Mouse (Mus musculus): ENCODE measurements around the gene Ninj2. TPM values are rescaled to one million over a fixed set of nuclear protein-coding genes. Genes with fewer than 3 reads are reported as not detected.
"Not testable (repeated sequence)": the region's sequence is repeated elsewhere in the genome, so short reads cannot be mapped to it uniquely, and the experiment has no call there.

The Ninj2 gene
- total RNA-seq (2022), result not detected

DNA sequence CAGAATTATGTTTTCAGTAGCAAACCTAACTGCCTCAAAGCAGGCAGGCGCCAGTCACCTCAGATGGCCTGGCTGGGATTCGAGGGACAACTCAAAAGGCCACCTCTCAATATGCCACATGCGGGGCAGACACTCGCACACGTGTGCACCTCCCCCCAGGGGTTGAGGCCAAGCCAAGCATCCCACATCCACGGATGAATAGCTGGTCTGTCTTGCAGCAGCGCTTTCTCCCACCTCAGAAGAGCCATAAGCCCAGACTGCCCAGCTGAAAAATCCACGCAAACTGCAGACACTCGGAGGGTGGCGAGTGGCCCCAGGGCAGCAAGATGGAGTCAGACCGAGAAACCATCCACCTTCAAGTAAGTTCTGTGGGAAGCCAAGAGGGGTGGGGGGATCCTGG lies at the start of gene Ninj2:
Ninj2 (plus strand) TSS at position 251 of the 400 bp plus-strand sequence.
- no peak for DNase-seq

DNA sequence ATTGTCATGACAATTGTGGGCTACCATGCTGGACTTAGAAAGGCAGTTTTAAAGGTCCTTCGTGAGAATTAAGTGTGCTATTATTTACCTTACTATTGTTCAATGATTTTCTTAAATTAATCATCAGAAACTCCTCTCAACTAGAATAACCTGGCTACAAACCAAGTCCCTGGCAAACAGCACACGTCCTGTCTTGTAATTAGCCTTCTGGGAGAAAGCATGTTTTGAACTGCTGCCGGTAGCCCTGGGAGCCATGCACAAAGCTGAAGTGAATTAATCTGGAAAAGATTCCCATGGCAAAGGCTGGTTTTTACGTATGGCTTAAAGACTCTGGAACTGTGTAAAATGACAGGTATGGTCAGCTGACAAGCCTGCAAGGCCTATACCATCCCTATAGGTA lies 47.7 kb upstream of the Ninj2 start:
- no peak for DNase-seq

DNA sequence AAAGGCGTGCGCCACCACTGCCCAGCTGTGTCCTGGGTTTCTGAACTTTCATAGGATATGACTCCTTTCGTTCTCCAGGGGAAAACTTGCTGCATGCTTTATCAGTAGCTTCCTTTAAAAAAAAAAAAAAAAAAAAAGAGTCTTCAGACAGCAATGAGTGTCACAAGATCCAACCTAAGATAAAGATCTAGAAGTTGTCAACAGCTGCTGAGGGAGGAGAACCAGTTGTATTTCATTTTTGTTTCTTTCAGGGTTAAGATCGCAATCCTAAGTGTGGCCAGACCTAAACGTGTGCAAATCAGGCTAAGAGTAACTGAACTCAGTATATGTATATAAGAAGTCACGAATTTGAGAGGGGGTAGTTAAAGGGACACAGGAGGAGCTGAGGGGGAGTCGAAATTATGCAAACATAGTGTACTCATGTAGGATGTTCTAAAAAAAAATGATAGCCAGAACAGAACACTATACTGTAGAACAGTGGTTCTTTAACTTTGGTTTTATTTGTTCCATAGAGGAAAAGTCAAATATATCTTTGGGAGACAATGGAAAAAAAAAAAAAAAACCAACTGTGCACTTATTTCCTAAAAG lies 45.4 kb upstream of the Ninj2 start:
- no peak for DNase-seq

DNA sequence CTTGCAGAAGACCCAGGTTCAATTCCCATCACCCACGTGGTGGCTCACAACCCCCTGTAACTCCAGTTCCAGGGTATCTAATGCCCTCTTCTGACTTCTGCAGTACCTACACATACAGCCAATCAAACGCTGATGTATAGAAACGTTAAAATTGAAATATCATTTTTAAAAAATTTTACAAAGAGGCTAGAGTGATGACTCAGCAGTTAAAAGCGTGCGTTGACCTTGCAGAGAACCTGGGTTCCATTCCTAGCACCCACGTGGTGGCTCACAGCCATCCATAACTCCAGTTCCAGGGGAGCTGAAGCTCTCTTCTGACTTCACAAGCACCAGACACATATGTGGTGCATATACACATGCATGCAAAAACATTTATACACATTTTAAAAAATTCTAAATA lies 38.7 kb upstream of the Ninj2 start:
- no peak for DNase-seq

DNA sequence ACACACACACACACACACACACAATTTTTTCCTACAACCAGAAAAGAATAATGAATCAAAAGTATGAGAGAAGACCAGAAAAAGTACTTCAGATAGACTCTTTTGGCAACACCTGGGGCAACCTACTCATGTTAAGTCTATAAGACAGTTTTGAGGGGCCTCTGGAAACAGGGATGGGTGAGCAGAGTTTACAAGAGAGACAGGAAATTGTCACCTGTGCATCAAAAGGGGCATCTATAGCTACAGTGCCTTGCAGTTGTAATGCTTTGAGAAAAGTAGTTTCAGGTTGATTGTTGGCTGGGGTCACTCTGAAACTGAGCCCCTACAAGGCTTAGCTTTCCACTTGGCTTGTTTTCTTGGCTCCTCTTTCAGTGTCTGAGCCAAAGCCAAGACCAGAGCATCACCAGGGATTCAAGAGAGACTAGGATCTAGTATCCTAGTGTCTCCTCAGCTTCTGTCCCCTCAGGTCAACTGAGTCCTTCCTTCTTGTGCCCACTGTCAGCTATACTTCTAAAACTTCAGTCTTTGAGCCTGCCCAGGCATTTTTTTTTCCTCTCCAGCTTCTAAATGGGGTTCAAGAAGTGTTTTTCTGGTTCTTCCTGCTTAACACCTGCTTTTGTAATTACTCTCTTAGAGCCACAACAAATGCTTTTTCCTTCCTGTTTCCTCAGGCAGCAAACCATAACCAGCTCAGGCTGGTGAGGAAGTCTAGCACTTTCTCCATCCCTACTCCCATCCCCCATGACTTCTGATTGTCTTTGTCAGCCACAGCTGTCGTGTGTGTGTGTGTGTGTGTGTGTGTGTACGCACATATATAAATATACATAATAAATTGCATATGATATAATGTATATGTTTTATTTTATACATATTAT lies 37.2 kb upstream of the Ninj2 start:
- no peak for DNase-seq

DNA sequence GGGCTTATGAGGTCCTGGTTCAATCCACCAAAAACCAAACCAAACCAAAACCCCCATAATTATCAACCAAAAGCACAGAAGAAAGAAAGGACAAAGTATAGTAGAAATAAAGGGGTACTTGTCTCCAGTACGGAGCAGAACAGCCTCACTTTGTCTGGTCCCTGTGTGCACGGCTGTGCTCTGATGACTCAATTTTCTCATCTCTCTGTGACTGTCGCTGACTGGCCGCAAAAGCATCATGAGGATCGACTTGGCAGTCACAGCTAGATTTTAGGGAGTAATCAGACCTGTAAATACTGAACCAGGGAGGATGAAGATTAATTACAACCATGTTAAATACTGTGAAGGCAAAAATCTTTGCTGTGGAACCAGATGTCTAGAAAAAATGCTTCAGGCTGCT lies 30.2 kb upstream of the Ninj2 start:
- DNase-seq, result no peak

DNA sequence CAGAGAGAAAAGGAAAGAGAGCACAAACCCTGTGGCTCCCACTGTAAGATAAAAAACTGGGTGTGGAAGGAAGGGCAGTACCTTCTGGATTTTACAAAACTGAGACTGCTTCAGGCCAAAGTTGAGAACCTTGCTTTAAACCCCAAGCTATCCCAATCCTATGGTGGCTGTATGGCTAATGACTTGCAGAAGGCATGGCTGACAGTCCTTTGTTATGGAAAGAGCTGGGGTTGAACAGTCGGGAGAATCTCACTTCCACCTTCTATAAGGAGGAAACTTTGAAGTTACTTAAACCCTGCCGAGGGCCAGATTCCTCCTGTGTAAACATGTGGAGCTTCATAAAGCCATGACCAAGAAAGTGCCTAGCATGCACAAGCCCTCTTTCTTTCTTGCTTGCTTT lies 28.5 kb upstream of the Ninj2 start:
- DNase-seq, result no peak

DNA sequence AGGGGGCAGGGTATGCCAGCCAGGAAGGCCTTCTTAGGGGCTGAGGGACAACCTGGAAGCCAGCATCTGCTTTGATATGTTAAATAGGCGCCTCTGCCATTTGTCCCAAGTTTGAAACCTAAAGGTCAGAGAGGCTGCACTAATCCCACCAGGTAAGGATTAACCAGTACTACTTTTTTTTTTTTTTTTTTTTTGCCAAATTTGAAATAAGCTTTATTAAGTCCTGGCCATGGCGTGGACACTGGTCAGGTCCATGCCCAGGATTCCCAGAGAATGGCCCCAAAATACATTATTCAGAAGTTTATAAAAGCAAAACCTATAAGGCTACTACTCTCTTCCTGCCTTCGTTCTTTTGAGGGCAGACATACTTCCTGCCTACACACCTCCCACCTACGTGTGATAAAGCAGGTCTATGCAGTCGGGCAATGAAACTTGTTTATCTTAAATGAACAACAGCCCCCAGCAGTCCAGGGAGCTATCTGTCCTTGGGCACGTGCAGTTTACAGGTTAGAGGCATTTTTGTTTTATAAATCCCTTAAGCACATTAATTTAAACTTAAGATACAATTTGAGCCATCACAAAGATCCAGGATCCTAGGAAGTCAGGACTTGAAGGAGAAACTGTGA lies 27.5 kb upstream of the Ninj2 start:
- no peak for DNase-seq

DNA sequence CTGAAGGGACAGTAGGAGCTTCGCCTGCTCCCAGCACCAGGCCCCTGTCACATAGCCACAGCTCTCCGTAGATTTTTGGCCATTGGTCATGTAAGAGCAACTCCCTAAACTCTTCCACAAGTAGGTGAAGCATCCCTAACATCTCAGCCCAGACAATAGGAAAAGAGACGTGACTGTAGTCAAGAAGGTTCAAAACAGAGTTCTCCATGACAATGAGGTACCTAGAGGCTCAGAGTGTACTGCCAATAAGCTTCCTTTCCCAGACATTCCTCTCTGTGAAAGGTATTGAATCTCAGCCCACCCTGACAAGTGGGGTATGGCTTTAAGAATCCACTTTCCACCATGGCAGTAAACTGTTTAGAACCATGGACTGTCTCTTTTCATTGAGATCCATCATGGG lies 23.6 kb upstream of the Ninj2 start:
- no peak for DNase-seq

DNA sequence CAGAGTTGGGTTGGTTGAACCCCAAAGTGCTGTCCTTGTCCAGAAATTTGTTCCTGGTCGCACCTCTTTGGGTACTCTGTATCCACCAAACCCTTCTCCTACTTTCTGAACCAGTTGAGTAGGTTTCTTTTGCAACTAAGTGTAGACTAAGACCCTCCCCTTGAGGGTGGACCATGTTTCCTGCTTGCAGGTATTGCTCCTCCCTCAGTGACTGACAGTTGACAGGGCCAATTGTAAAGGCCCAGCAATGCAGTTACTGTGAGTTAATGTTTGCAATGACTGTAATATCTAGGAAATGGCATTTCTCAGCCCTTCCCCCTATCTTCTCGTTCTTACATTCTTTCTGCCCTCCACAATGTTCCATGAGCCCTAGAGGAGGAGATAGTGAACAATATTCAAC lies 20.5 kb upstream of the Ninj2 start:
- no peak for DNase-seq

DNA sequence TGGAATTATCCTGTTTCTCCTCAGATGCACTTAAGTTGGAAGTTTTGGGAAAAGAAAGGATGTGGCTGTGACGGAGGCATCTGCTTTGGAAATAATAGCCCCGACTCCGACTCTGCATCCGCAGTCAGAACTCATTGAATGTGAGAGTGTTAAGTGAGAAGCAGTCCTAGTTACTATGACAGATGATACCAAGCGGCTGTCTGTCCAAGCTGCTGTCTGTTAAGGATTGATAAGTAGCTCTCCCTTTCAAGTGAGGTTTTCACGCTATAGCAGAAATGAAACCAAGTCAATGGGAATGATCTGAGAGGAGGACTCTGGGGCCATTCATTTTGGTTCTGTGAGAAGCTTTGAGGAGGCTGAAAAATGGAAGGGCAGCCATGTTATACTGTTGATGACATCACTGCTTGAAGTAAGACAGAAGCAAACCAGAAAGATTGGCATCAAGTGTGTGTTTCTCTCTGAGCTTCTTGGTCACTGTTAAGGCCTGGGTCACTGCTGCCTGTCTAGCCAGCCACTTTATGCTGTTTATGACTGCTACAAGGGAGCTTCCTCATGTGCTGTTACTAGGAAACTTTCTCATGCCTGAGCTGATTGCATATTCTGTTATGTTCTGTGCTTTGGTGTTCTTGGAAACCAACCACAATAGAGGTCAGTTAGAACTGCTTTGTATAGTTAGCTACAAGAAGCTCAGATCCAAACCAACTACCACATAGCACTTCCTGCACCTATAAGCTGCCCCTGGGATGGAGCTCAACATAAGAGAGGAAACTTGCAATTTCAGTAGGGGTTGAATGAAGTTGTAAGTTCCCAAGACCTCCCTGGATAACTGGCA lies 16.3 kb upstream of the Ninj2 start:
- DNase-seq, result no peak

DNA sequence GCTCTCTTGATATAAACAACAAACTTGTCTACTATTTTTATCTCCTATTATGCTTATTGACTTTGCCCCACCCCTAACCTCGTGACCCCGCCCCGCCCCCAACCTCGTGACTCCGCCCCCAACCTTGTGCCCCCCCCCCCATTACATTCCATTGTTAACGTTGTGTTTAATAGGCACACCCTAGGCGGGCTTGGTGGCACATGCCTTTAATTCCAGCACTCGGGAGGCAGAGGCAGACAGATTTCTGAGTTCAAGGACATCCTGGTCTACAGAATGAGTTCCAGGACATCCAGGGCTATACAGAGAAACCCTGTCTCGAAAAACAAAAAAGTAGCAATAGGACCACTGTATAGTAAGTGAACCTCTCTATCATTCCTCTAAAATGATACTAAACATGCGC lies 13.6 kb upstream of the Ninj2 start:
- no peak for DNase-seq

DNA sequence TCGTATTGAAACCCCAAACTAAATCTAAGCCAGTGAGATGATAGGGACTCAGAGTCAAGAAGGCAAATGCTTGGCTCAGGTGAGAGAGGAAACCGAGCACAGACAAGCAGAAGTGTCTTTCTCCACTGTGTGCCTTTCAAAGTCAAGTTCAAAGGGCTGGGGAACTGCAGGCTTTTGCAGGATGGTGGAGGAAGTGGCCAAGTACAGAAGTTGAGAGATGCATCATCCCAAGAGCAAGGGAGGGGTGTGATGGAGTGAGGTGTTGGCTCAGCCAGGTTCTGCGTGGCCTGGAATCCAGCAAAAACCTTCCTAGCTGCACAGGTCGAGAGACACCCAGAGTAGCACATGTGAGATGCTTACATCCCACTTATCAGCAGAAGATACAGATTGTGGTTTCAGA lies 11.6 kb upstream of the Ninj2 start:
- no peak for DNase-seq

DNA sequence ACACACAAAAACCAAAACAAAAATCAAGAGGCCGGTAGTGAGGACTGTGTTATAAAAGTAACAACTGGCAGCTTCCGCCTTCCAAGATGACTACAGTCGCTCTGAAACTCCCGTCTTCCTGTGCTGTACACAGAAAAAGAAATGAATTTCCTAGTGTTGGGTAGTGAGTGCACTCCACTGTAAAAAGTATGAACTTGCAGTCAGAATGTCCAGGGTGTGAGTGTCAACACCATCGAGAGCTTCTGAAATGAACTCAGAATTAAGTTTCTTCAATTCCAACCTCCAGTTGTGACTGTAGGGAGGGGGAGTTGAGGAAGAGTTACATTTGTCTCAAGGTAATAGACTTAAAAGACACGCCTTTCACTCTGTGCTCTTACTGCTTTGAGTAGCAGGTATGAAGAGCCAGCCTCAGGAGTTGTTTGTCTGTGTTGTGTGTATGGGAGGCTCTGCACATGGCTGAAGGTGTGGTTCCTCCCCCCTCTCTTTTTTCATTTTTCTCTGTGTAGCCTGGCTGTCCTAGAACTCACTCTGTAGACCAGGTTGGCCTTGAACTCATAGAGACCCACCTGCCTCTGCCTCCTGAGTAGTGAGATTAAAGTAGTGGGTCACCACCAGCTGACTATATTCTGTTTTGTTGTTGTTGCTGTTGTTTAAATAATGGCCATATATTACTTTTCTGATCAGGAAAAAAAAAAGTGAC lies 10.7 kb upstream of the Ninj2 start:
- no peak for DNase-seq

DNA sequence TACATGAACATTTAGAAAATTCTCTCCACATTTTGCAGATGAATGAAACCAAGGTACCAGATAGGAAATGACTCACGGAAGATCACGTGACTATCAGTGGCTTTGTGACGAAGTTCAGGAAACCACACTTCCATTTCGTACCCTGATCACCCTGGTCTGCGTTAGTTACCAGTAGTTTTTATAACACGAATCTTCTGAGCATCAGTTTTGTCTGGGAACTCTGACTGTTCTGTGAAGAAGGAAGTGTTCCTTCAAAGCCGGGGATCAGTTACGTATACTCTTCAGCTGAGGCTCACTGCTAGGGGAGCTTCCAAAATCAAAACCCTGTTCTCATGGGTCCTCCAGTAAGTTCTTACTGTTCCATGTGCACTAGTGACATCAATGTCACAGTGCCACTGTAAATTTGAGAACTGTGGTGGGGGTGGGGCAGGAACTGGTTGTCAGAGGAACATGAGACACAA lies 10.2 kb upstream of the Ninj2 start:
- DNase-seq, result no peak

DNA sequence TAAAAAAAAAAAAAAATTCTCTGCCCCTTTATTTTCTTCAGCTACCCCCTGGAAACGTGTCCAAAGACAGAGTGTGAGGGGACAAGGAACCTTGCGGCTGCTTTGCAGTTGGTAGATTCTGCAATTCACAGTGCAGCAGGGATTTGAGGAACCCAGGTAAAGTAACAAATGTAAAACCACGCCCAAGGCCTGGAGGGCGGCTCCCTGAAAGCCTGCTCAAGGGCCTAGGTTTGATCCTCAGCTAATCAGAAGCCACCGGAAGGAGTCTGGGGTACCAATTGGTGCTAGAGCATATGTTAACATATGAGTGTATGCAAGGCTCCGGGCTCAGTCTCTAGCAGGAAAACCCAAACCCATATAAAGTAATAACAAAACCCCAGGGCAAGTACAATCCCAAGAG lies 9.7 kb upstream of the Ninj2 start:
- DNase-seq, result no peak

DNA sequence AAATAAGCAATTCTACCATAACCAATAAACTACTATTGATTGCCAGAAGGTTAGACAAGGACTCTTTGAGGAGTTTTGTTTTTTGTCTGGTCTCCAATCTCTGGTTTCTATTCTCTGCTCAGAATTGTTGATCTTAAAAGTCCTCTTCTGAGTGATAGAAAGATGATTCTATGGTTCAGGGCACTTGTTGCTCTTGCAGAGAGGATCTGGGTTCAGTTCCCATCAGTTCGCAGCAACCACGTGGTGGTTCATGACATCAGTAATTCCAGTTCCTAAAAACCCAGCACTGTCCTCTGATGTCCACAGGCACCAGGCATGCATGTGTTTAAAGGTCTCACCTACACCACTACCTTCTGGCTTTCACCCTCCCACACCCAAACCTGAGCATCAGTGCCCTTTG lies 8.2 kb upstream of the Ninj2 start:
- no peak for DNase-seq

DNA sequence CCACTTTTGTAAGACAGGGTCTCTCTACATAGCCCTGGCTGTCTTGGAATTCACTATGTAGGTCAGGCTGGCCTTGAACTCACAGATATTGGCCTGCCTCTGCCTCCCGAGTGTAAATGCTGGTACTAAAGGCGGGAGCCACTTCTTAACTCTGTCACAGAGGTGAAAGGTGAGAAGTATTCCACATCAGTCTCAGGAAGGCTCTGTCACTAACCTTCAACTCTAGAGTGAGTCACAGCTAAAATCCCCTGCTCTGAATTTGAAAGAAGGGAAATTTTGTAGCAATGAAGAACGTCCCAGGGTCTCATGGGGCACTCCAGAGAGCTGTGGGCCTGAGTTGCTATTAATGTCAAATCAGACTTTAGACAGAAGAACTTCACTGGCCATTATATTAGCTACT lies 7.3 kb upstream of the Ninj2 start:
- DNase-seq, result no peak

DNA sequence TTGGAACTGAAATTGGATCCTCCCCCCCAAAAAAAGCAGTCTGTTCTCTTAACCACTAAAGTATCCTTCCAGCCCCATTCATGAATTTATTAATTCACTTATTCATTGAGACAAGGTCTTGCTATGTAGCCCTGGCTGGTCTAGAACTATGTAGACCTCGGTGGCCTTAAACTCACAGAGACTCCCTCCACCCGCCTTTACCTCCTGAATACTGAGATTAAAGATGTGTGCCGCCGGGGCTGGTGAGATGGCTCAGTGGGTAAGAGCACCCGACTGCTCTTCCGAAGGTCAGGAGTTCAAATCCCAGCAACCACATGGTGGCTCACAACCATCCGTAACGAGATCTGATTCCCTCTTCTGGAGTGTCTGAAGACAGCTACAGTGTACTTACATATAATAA lies 6.1 kb upstream of the Ninj2 start:
- not testable (repeated sequence) for DNase-seq

DNA sequence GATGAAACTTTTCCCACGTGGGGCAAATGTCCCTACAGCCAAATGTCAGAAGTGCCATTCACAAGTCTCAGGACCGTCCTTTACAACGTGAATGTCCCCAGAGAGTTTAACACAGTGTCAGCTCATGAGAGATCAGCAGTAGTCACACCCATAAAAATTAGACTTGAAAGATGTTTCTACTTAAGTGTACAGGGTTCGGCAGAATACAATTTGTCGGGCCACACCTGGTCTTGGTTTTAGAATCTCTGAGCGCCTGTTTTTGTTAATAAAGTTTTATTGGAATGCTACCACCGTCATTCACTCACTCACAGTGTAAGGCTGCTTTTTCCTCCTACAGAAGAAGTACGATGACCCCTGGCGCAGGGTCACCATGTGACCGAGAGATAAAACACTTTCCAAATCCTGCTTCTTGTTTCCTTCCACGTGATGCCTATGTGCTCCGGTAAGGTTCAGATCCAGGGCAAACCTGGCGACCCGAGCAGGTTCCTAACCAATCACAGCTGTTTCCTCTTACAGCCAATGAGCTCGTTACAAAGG lies 2.4 kb upstream of the Ninj2 start:
- DNase-seq, result no peak

DNA sequence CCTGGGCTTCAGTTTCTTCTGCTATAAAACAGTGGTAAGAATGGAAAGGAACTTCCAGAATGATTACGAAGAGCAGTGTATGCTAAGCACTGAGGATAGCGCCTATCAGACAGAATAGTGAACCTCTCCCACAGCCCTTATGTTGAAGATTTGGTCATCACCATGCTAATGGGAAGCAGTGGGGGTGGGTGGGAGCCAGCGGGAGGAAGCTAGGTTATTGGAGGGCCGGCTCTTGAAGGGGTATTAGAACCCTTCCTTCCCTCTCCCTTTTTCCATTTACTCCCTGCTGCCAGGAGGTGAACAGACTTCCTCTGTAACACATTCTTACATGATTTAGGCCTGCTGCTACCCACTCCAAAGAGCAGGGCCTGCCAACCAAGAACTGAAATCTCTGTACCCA lies 1.2 kb upstream of the Ninj2 start:
- no peak for DNase-seq
